Mouse (Mus musculus) MEL (cell line): Measurements from ENCODE around the gene Bahcc1. TPM values are rescaled to one million over a fixed set of nuclear protein-coding genes. Genes with fewer than 3 reads are reported as not detected.

Source experiments
- DNase-seq: peaks from one replicate; pipeline ENCODE4 v3.0.0; 2011; ENCODE audit warnings: low read depth, low spot score
- H3K27ac ChIP-seq: 2 replicates; pipeline ENCODE4 v1.5.1; 2012; ENCODE audit warnings: low read depth, mild to moderate bottlenecking, control low read depth, low read length, moderate library complexity; ENCODE audit not compliant: control insufficient read depth
- H3K27me3 ChIP-seq, 2 experiments: fragments of 150-350 bp in 1 of 2; sonication (generic) in 1 of 2; 2 replicates each; pipeline ENCODE4 v1.6.1; 2012; ENCODE audit warnings: low read length in 2 of 2, mild to moderate bottlenecking in 2 of 2, improper control_type of control experiment in 1 of 2, moderate library complexity in 1 of 2; ENCODE audit not compliant: insufficient read depth in 2 of 2, control insufficient read depth in 1 of 2
- H3K36me3 ChIP-seq, 2 experiments: 2 replicates each; pipeline ENCODE4 v1.6.1; 2012 to 2014; ENCODE audit warnings: low read length in 2 of 2, improper control_type of control experiment in 1 of 2, inconsistent platforms in 1 of 2, mild to moderate bottlenecking in 1 of 2; ENCODE audit not compliant: insufficient read depth in 2 of 2, control insufficient read depth in 1 of 2
- H3K4me1 ChIP-seq, 2 experiments: fragments of 150-350 bp in 1 of 2; sonication (generic) in 1 of 2; 2 replicates each; pipeline ENCODE4 v1.6.1; 2012; ENCODE audit warnings: low read length in 2 of 2, improper control_type of control experiment in 1 of 2, mild to moderate bottlenecking in 1 of 2; ENCODE audit not compliant: insufficient read depth in 2 of 2, control insufficient read depth in 1 of 2
- H3K4me3 ChIP-seq, 2 experiments: fragments of 150-350 bp in 1 of 2; sonication (generic) in 1 of 2; 2 replicates each; pipeline ENCODE4 v1.5.1; 2012; ENCODE audit warnings: low read depth in 2 of 2, low read length in 2 of 2, mild to moderate bottlenecking in 2 of 2, moderate library complexity in 2 of 2, control low read depth in 1 of 2, improper control_type of control experiment in 1 of 2; ENCODE audit not compliant: control insufficient read depth in 1 of 2, insufficient read depth in 1 of 2
- H3K79me2 ChIP-seq: 2 replicates; pipeline ENCODE4 v1.6.1; 2012; ENCODE audit warnings: mild to moderate bottlenecking, low read length, moderate library complexity; ENCODE audit not compliant: control insufficient read depth, poor library complexity, insufficient read depth
- H3K9ac ChIP-seq: 2 replicates; pipeline ENCODE4 v1.6.1; 2012; ENCODE audit warnings: low read depth, mild to moderate bottlenecking, control low read depth, low read length, moderate library complexity; ENCODE audit not compliant: control insufficient read depth, poor library complexity, severe bottlenecking
- H3K9me3 ChIP-seq: fragments of 150-350 bp; sonication (generic); replicated peaks from 2 replicates; pipeline ENCODE4 v1.6.1; 2012; ENCODE audit warnings: mild to moderate bottlenecking, low read length, improper control_type of control experiment, moderate library complexity; ENCODE audit not compliant: insufficient read depth
- BHLHE40 ChIP-seq: IDR thresholded peaks from 2 replicates; pipeline ENCODE4 v1.6.1; 2012; ENCODE audit warnings: low read depth, mild to moderate bottlenecking, inconsistent platforms, low read length, improper control_type of control experiment, borderline replicate concordance
- CHD1 ChIP-seq: IDR thresholded peaks from 2 replicates; pipeline ENCODE4 v1.6.1; 2012; ENCODE audit warnings: low read depth, mild to moderate bottlenecking, inconsistent platforms, low read length, improper control_type of control experiment
- CTCF ChIP-seq, 3 experiments: IDR thresholded peaks in 2 of 3; conservative IDR thresholded peaks in 1 of 3; 2 replicates each; pipeline ENCODE4 v1.5.1; 2011 to 2012; ENCODE audit warnings: low read length in 3 of 3, low read depth in 2 of 3, mild to moderate bottlenecking in 2 of 3, improper control_type of control experiment in 1 of 3, inconsistent platforms in 1 of 3, mixed read lengths in 1 of 3, moderate library complexity in 1 of 3; ENCODE audit not compliant: control insufficient read depth in 1 of 3, insufficient read depth in 1 of 3, poor library complexity in 1 of 3, severe bottlenecking in 1 of 3
- ELF1 ChIP-seq: IDR thresholded peaks from 2 replicates; pipeline ENCODE4 v1.6.1; 2014; ENCODE audit warnings: low read depth, mild to moderate bottlenecking, inconsistent platforms, low read length, improper control_type of control experiment, moderate library complexity
- JUND ChIP-seq: IDR thresholded peaks from 2 replicates; pipeline ENCODE4 v1.6.1; 2011; ENCODE audit warnings: low read depth, mild to moderate bottlenecking, improper control_type of control experiment, low read length
- MAX ChIP-seq: IDR thresholded peaks from 2 replicates; pipeline ENCODE4 v1.6.1; 2011; ENCODE audit warnings: low read length, improper control_type of control experiment
- MEF2A ChIP-seq: IDR thresholded peaks from 2 replicates; pipeline ENCODE4 v1.6.1; 2014; ENCODE audit warnings: low read depth, mild to moderate bottlenecking, inconsistent platforms, low read length, improper control_type of control experiment; ENCODE audit not compliant: poor library complexity, insufficient replicate concordance, severe bottlenecking; ENCODE audit errors: extremely low read depth
- MXI1 ChIP-seq: IDR thresholded peaks from 2 replicates; pipeline ENCODE4 v1.6.1; 2011; ENCODE audit warnings: mild to moderate bottlenecking, low read depth, low read length, improper control_type of control experiment
- MYC ChIP-seq: IDR thresholded peaks from 2 replicates; pipeline ENCODE4 v1.6.1; 2011; ENCODE audit warnings: low read depth, mild to moderate bottlenecking, low read length, improper control_type of control experiment, moderate library complexity
- NELFE ChIP-seq: IDR thresholded peaks from 2 replicates; pipeline ENCODE4 v1.6.1; 2011; ENCODE audit warnings: low read depth, low read length, improper control_type of control experiment
- POLR2AphosphoS2 ChIP-seq: IDR thresholded peaks from 2 replicates; pipeline ENCODE4 v1.6.1; 2011; ENCODE audit warnings: low read length, improper control_type of control experiment
- TAL1 ChIP-seq: IDR thresholded peaks from 2 replicates; pipeline ENCODE4 v1.6.1; 2012; ENCODE audit warnings: mild to moderate bottlenecking, inconsistent platforms, low read length, moderate library complexity, mixed read lengths
- TBP ChIP-seq: IDR thresholded peaks from 2 replicates; pipeline ENCODE4 v1.8.0; 2011; ENCODE audit warnings: low read depth, low read length, improper control_type of control experiment
- TCF12 ChIP-seq: IDR thresholded peaks from 2 replicates; pipeline ENCODE4 v1.6.1; 2014; ENCODE audit warnings: low read depth, mild to moderate bottlenecking, inconsistent platforms, low read length, improper control_type of control experiment, moderate library complexity
- USF1 ChIP-seq: IDR thresholded peaks from 2 replicates; pipeline ENCODE4 v1.6.1; 2014; ENCODE audit warnings: low read depth, mild to moderate bottlenecking, inconsistent platforms, low read length, improper control_type of control experiment, moderate library complexity
- polyA plus RNA-seq, 2 experiments: library from polyadenylated mRNA; stranded (reverse) in 1 of 2; unstranded in 1 of 2; fragments of >175 nt in 1 of 2; fragments of >200 nt in 1 of 2; gene quantifications; 2 replicates each; pipeline versions ENCODE4 v1.2.1 to v1.2.4; 2012; ENCODE audit warnings: low replicate concordance in 2 of 2, low read depth in 1 of 2; ENCODE audit not compliant: insufficient read length in 2 of 2, insufficient read depth in 1 of 2, missing spikeins in 1 of 2
- total RNA-seq: library from RNA; depleted of rRNA; stranded (reverse); fragments of 300-350 nt; gene quantifications from 2 replicates; pipeline ENCODE4 v1.2.3, GENCODE M21; 2012

Gene Bahcc1
- total and polyA plus RNA-seq, 3 experiments: 0.04 to 0.26 TPM; not detected in 1

- no peak for TF ChIP-seq MAX
- TF ChIP-seq MYC: no peak
- TF ChIP-seq TCF12: no peak
- TF ChIP-seq POLR2AphosphoS2: no peak
- TF ChIP-seq USF1: no peak
- Histone ChIP-seq H3K27ac (no peak overlapping the region), H3K27me3 (peaks cover 1 to 4% of the 10 kb centered on the region in 2 experiments; a peak in 2 of 4 replicates), H3K9ac (no peak overlapping the region), H3K79me2 (no peaks in the 10 kb centered on the region), H3K4me3 (no peak overlapping the region), H3K36me3 (no peaks in the 10 kb centered on the region), H3K4me1 (no peaks in the 10 kb centered on the region), H3K9me3 (no peaks in the 10 kb centered on the region)
- no peak for DNase-seq
Observed at GRCm38 (mm10) chr11:120185316-120186141, 47.2 kb upstream of the Bahcc1 start.

- no peak for DNase-seq
- H3K4me3 ChIP-seq: no peak overlapping the region
- H3K79me2 ChIP-seq: no peaks in the 10 kb centered on the region
- H3K27me3 ChIP-seq: peaks cover under 1 to 2% of the 10 kb centered on the region in 2 experiments; a peak in 2 of 4 replicates
- H3K9me3 ChIP-seq: no peaks in the 10 kb centered on the region
- H3K36me3 ChIP-seq: no peaks in the 10 kb centered on the region
- no peaks in the 10 kb centered on the region for H3K4me1 ChIP-seq
- no peak overlapping the region for H3K27ac ChIP-seq
- TF ChIP-seq JUND: no peak
- no peak for TF ChIP-seq MEF2A
- no peak for TF ChIP-seq TBP
- TF ChIP-seq NELFE: no peak
- TF ChIP-seq MXI1: no peak
- no peak overlapping the region for H3K9ac ChIP-seq
Observed at GRCm38 (mm10) chr11:120186145-120186740, 46.5 kb upstream of the Bahcc1 start.

- Histone ChIP-seq H3K4me3 (no peak overlapping the region), H3K36me3 (no peaks in the 10 kb centered on the region), H3K4me1 (no peaks in the 10 kb centered on the region), H3K27ac (no peak overlapping the region), H3K27me3 (peaks cover 0 to 6% of the 10 kb centered on the region in 2 experiments; a peak in 2 of 4 replicates), H3K9ac (no peak overlapping the region), H3K9me3 (no peaks in the 10 kb centered on the region), H3K79me2 (no peaks in the 10 kb centered on the region)
- DNase-seq: no peak
- no peak for TF ChIP-seq ELF1
- no peak for TF ChIP-seq CTCF (IDR thresholded peaks at IDR 0.05 in 2 of 3, conservative IDR thresholded peaks at IDR 0.05 in 1 of 3; ENCODE audit: control insufficient read depth in 1 of 3, insufficient read depth in 1 of 3, low read depth in 2 of 3, low read length in 3 of 3, poor library complexity in 1 of 3, severe bottlenecking in 1 of 3)
- no peak for TF ChIP-seq CHD1
- TF ChIP-seq TAL1: no peak
- no peak for TF ChIP-seq BHLHE40
- TF ChIP-seq JUND: no peak
- TF ChIP-seq, all 39 proteins: peak for 0
Observed at GRCm38 (mm10) chr11:120186821-120187235, 45.9 kb upstream of the Bahcc1 start.
